Mouse (Mus musculus) forebrain, postnatal 0 days (tissue): ENCODE results near the gene Spata6. TPM values are rescaled to one million over a fixed set of nuclear protein-coding genes. Genes with fewer than 3 reads are reported as not detected.
A peak's percentile ranks its signal among the peaks of the same experiment; 100 is the strongest.

Source experiments
- ATAC-seq: fragments of 200-750 bp; cut with Nextera tagmentation; 2 replicates; pipeline ENCODE4 v1.8.0; 2017; ENCODE audit warnings: mild to moderate bottlenecking, moderate library complexity
- DNase-seq: peaks from one replicate; pipeline ENCODE4 v3.0.0-alpha.2; 2015
- H3K27ac ChIP-seq: fragments of 300-500 bp; sonication (generic); 2 replicates; pipeline ENCODE4 v1.5.1; 2014; ENCODE audit warnings: low read depth, mild to moderate bottlenecking, antibody characterized with exemption, low read length, moderate library complexity, mixed read lengths
- H3K27me3 ChIP-seq: fragments of 300-500 bp; sonication (generic); 2 replicates; pipeline ENCODE4 v1.6.1; 2014; ENCODE audit warnings: mild to moderate bottlenecking, low read length, mixed read lengths; ENCODE audit not compliant: insufficient read depth
- H3K36me3 ChIP-seq: fragments of 300-500 bp; sonication (generic); 2 replicates; pipeline ENCODE4 v1.6.1; 2014; ENCODE audit warnings: mild to moderate bottlenecking, moderate library complexity; ENCODE audit not compliant: insufficient read depth
- H3K4me1 ChIP-seq: fragments of 300-500 bp; sonication (generic); 2 replicates; pipeline ENCODE4 v1.6.1; 2014; ENCODE audit warnings: antibody characterized with exemption; ENCODE audit not compliant: insufficient read depth
- H3K4me2 ChIP-seq: fragments of 300-500 bp; sonication (generic); 2 replicates; pipeline ENCODE4 v1.6.1; 2014; ENCODE audit warnings: low read depth, mild to moderate bottlenecking, moderate library complexity
- H3K4me3 ChIP-seq: fragments of 300-500 bp; sonication (generic); 2 replicates; pipeline ENCODE4 v1.5.1; 2014; ENCODE audit warnings: low read depth, low read length, mixed read lengths
- H3K9ac ChIP-seq: fragments of 300-500 bp; sonication (generic); 2 replicates; pipeline ENCODE4 v1.6.1; 2014; ENCODE audit warnings: mild to moderate bottlenecking
- H3K9me3 ChIP-seq: fragments of 300-500 bp; sonication (generic); 2 replicates; pipeline ENCODE4 v1.6.1; 2016; ENCODE audit warnings: low read length
- CTCF ChIP-seq: sonication (generic); IDR thresholded peaks from 2 replicates; pipeline ENCODE4 v1.5.1; 2016; ENCODE audit warnings: antibody characterized with exemption, control low read depth, low read depth
- WGBS: fragments of 180-500 bp; shearing (Covaris S2); extraction: QIAGEN DNeasy Blood & Tissue Kit; methylation state at CpG from one replicate; pipeline ENCODE4 v1.1.7; 2014; 5-methylcytosine and 5-hydroxymethylcytosine counted together
- polyA plus RNA-seq: library from polyadenylated mRNA; unstranded; fragments of >200 nt; fragmentation: Nextera tagmentation; extraction: Ambion mirVana; gene quantifications from 2 replicates; pipeline ENCODE4 v1.2.1, GENCODE M21; 2015
- total RNA-seq: library from RNA; depleted of rRNA; stranded (reverse); fragments of >200 nt; gene quantifications from 2 replicates; pipeline ENCODE4 v1.2.3, GENCODE M21; 2014; rRNA removed

Gene Spata6
- total and polyA plus RNA-seq, 2 experiments from 2014 or later, result 12.9 to 20.0 TPM

DNA sequence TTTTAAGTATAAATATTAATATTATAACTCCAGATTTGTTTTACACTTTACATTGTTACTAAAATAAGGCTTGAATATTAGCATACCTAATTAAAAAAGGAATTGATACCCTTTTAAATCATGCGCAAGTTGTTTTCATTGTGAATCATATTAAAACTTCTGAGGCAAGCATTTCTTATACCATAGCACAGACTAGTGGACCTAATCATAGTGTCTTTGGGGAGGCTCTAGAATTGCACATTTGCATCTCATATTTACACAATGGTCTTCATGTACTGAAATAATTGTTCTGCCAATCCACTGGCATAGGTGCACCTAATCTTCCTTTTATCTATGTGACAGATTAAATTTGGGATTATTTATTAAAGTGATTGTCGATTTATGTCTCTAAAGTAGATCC, 83.4 kb downstream of the Spata6 start:
- Histone ChIP-seq H3K4me1 (no peaks in the 10 kb centered on the region), H3K27me3 (no peaks in the 10 kb centered on the region), H3K27ac (no peak overlapping the region), H3K36me3 (no peaks in the 10 kb centered on the region), H3K4me3 (no peak overlapping the region), H3K4me2 (no peak overlapping the region), H3K9me3 (no peaks in the 10 kb centered on the region), H3K9ac (no peak overlapping the region)
- WGBS, result 82% methylated on average over 2 of the region's 2 CpGs
- TF ChIP-seq CTCF, result peak; percentile 18; the same call in 1 of the 2 replicates
- DNase-seq (no peak), ATAC-seq (no peak)

DNA sequence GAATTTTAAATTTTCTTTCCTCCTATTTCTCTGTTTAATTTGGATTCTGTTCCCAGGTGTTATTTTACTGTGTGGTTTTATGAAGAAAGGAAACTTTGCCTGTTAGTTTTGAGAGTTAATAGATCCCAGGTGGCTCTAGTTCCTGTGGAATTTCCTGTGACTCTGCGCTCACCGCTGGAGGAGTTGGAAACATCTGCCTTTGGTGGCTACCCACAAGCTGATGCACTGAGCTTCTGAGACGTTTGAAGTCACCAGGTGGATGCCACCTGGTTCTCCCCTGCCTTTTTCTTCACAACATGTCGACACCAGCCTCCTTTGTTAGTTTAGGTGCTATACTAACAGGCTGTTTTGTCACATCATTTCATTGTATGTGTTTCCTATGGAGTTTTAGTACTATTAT, 97.7 kb downstream of the Spata6 start:
- no peak overlapping the region for H3K4me2 ChIP-seq
- no peak overlapping the region for H3K9ac ChIP-seq
- WGBS, result 79% methylated on average over 4 of the region's 4 CpGs
- no peaks in the 10 kb centered on the region for H3K36me3 ChIP-seq
- no peaks in the 10 kb centered on the region for H3K4me1 ChIP-seq
- H3K4me3 ChIP-seq, result no peak overlapping the region
- H3K27ac ChIP-seq, result no peak overlapping the region
- no peak for TF ChIP-seq CTCF
- H3K9me3 ChIP-seq, result no peaks in the 10 kb centered on the region
- DNase-seq, result no peak
- H3K27me3 ChIP-seq, result no peaks in the 10 kb centered on the region
- no peak for ATAC-seq

GRCm38 (mm10) chr4:111838882-111839281, 119.1 kb downstream of the Spata6 start:
- no peak overlapping the region for H3K4me2 ChIP-seq
- H3K27me3 ChIP-seq, result no peaks in the 10 kb centered on the region
- WGBS, result 95% methylated on average over 6 of the region's 6 CpGs
- ATAC-seq, result no peak
- no peaks in the 10 kb centered on the region for H3K4me1 ChIP-seq
- no peak for TF ChIP-seq CTCF
- no peak for DNase-seq
- no peak overlapping the region for H3K27ac ChIP-seq
- no peaks in the 10 kb centered on the region for H3K36me3 ChIP-seq
- H3K9ac ChIP-seq, result no peak overlapping the region
- H3K9me3 ChIP-seq, result no peaks in the 10 kb centered on the region
- no peak overlapping the region for H3K4me3 ChIP-seq

DNA sequence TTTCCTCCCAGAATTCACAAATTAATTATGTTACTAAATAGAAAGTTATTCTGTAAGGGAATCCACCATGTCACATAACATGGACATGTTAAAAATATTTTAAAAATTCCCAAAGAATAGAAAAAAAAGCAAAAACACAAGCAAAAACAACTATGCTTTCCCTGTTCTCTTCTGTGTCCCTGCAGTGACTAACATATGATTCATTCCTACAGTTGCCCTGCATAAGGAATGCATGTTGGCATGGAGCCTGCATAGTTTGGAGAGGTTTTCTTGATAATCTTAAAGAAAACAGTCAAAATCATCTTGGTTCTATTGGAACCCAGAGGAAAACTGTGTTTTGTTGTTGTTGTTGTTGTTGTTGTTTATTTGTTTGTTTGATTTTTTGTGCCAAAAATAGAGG, 132.8 kb downstream of the Spata6 start:
- TF ChIP-seq CTCF, result no peak

DNA sequence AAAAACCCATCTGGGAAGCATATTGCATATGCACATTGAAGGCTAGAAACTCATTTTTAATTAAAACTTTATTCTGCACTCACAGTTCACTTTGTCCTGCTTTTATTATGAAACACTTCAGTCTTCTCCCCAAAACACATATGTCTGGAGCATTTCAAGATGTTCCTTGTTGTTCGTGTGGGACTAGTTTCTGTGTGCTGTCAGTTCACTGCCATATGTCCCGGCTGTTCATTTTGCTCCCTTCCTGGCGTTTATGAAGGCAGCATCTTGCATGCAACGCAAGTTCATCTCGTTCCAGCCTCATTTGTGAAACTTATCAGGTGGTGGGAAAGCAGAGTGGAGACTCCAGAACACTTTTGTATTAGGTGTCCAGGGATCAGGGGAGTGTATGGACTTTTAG, 146.9 kb downstream of the Spata6 start:
- H3K27me3 ChIP-seq, result no peaks in the 10 kb centered on the region
- no peaks in the 10 kb centered on the region for H3K36me3 ChIP-seq
- 76% methylated on average over 5 of the region's 5 CpGs for WGBS
- H3K4me1 ChIP-seq, result no peaks in the 10 kb centered on the region
- no peak for TF ChIP-seq CTCF
- H3K27ac ChIP-seq, result no peak overlapping the region
- no peak overlapping the region for H3K9ac ChIP-seq
- ATAC-seq (peak; percentile 90), DNase-seq (peak; percentile 75)
- H3K4me3 ChIP-seq, result no peak overlapping the region
- no peak overlapping the region for H3K4me2 ChIP-seq
- no peaks in the 10 kb centered on the region for H3K9me3 ChIP-seq

More for the DNA sequence above, 132.8 kb downstream of the Spata6 start:
- no peak for DNase-seq
- Histone ChIP-seq H3K9me3 (no peaks in the 10 kb centered on the region), H3K27ac (no peak overlapping the region), H3K9ac (no peak overlapping the region), H3K27me3 (no peaks in the 10 kb centered on the region), H3K36me3 (no peaks in the 10 kb centered on the region), H3K4me3 (no peak overlapping the region), H3K4me1 (no peaks in the 10 kb centered on the region), H3K4me2 (no peak overlapping the region)
- no peak for ATAC-seq

DNA sequence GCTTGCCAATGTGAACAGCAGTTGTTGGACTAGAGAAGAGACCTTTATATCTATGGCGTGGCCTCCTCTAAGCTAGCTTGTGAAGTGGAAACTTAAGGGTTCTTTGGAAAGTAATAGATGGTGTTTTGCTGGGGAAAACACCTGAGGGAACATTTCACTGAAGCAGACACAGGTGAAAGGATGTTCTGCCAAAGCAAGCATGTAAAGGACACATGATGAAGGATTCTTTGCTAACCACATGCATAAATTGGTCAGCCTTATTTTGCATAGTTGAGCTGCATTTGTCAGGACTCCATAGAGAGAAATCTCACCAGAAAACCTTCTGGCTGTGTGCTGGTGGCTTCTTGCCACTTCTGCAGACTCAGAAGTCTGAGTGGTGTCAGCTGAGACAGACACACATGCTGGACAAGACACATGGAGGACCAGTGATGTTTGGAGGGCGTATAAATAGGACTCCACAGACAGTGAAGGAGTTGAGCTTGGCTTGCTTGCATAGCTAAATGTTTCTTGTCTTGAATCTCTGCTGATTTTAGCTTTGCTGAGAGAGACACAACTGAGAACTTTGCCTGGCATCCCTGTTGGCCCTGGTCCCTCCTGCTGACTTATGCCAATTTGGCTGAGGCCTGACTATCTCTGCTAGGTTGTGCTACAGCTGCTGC, 148.1 kb downstream of the Spata6 start:
- TF ChIP-seq CTCF, result no peak
- Histone ChIP-seq H3K27ac (no peak overlapping the region), H3K9me3 (no peaks in the 10 kb centered on the region), H3K9ac (no peak overlapping the region), H3K36me3 (no peaks in the 10 kb centered on the region), H3K4me3 (no peak overlapping the region), H3K27me3 (no peaks in the 10 kb centered on the region), H3K4me2 (no peak overlapping the region), H3K4me1 (no peaks in the 10 kb centered on the region)
- WGBS, result 67% methylated on average over 2 of the region's 2 CpGs
- DNase-seq (peak; percentile 43), ATAC-seq (peak; percentile 72)

Other genes with a start within 250 kb of the Spata6 start
- not detected in 2 replicates for gene Slc5a9, start 182.9 kb downstream of the Spata6 start, total RNA-seq
- 0.07 TPM in 1 of 2 replicates, not detected in the other for gene Slc5a9, start 182.9 kb downstream of the Spata6 start, polyA plus RNA-seq
- not detected in 2 replicates for gene Skint8, start 199.4 kb downstream of the Spata6 start, total RNA-seq
- not detected in 2 replicates for gene Skint8, start 199.4 kb downstream of the Spata6 start, polyA plus RNA-seq